Mouse (Mus musculus): ENCODE results near the gene Cdkl3.

GRCm38 (mm10) chr11:51967443-51968401, 36.3 kb upstream of the Cdkl3 start, which contains the start of gene Cdkn2aipnl:
- TF ChIP-seq TCF3 (IDR thresholded peaks at IDR 0.05; ENCODE audit: insufficient read length, low read depth) (no peak), E2F4 (IDR thresholded peaks at IDR 0.05; ENCODE audit: insufficient read depth) (peak; percentile 83), MAX (IDR thresholded peaks at IDR 0.05; ENCODE audit: low read depth) (peak; percentile 19)
